Mouse (Mus musculus) left cerebral cortex, postnatal 10 days (tissue): ENCODE measurements at regions not wholly inside any gene's neighbourhood (a gene's known extent, or its start where the extent isn't known, plus 50 kb on each side); places are given as distances from the start of the nearest gene placed in this dataset.

Experiments used
- DNase-seq, 2 experiments: peaks; one replicate each; pipeline ENCODE4 v3.0.0; 2021 to 2022; ENCODE audit warnings: low spot score in 2 of 2, mixed read lengths in 1 of 2; ENCODE audit errors: extremely low spot score in 1 of 2
- intact Hi-C: fragments of 180-260 bp; cut with DNase I; formaldehyde crosslinking; loops from one replicate; pipeline ENCODE4 v1.15.1; 2025

DNA sequence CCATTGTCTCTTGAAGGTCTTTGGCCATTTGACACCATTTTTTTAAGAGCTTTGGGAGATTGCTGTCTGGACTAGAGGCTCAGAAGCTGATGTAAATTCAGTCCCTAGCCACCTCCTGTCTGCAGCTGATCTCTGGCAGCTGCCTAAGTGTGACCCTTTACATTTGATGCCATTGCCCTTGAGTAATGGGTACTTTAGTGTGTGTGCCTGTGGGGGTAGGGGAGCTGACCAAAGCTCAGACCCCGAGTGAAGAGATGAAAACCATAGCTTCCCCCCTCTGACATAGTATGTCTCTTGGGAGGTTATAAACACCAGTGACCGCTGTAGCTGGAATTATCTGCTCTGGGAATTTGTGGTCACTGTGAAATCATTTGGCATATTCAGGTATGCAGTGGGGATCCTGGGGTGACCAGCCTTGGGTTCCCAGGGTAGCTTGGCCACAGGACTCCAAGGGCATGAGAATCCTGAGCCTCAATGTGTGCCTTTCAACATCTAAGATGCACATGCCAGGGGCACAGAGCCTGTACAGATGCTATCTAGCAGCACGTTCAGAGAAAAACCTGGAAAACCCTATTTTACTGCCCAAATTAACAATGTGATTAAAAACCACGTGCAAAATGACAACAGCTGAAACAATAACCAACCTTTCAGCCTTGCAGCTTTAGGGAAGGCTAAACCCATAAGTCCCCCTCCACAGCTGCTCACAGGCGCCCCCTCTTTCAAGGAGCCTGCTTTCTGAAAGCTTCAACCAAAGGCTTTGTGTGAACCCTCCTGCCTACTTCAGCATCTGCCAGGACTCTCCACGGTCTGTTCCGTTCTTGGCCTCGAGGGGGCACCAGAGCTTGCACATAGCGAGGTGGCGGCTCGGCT, 171.9 kb upstream of the 9630041A04Rik start:
- DNase-seq, result peak; percentile 90 to 92
- intact Hi-C loops, result loop anchor here (2.0 to 10.0 kb wide), 5 partner anchors 155 to 855 kb away; partner anchors contain the start of gene Ephb1

DNA sequence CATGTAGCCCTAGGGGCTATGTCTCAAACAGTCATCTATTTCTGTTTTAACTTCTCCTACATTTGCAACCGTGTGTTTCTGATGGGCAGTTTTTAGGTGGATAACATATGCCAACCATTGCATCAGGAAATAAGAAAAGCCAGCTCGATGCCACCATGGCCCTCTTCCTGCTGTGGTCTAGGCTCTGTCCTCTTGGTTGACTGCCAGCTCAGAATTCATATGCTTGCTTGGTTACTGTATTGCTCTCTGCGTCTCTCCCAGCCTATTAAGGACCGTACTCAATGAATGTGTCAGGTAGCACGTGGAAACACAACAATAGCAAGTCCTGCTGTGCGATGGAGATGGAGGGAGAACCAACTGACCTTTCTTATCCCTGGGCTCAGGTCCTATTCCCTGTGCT, 174.4 kb upstream of the 9630041A04Rik start:
- intact Hi-C loops, result loop anchor here (10.0 kb wide), 2 partner anchors 318 to 858 kb away; no protein-coding TSS in a partner anchor
- DNase-seq, result no peak

DNA sequence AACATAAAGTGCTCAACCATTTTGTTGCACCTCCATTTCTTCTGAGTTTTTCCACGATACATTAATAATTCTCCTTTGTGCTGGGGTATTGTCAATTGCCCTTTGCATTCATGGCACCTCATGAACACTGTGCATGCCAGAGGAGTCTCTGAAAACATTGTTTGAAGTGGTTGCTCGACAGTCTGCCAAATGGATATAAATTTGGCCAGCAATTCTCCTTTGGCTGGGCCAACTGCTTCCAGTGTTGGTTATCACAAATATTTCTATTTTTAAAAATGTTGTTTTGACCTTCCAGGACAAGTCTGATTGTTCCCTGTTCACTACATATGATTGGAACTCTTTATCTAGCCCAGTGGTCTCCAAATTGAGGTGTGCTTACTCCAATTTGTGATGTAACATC, 184.1 kb upstream of the 9630041A04Rik start:
- intact Hi-C loops, result no loop called here

GRCm38 (mm10) chr9:101670111-101670510, 191.5 kb upstream of the 9630041A04Rik start:
- DNase-seq, result no peak
- intact Hi-C loops, result no loop called here

More for the DNA sequence above, 184.1 kb upstream of the 9630041A04Rik start:
- no peak for DNase-seq

DNA sequence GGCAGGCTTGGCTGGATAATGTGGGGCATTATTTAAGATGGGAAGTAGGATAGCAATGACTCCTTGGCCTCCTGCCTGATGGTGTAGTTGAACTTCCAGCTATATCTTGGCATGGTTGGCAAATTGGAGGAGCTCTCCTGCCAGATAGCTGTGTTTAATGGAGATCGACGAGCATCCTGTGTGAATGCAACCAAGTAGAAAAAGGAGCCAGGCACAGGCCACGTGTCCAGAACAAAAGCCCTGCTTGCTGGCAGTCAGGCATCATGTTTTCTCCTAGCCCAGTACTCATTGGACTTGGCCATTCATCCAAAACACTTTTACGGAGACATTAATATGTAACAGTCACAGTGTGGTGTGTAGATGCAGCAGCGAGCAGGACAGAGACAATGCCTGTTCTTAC, 211.8 kb upstream of the 9630041A04Rik start:
- intact Hi-C loops, result no loop called here
- peak in 1 of 2 experiments; percentile 6 for DNase-seq

GRCm38 (mm10) chr9:101641524-101641923, 220.1 kb upstream of the 9630041A04Rik start:
- intact Hi-C loops, result no loop called here
- DNase-seq, result no peak

DNA sequence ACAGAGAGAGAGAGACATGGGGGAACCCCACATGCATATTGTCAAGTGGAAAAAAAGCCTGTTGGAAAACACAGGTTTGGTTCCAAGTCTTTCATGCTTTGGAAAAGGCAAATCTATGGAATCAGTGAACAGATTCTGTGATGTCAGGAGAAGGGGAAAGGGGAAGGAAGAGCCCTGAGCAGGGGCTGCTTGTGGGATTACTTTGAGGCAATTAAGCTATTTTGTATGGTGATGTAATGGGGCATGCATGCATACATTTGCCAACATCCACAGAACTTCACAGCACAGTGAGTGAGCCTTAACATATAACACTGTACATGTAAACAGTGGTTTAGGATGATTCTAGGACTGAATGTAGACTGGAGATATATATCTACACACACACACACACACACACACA, 221.0 kb upstream of the 9630041A04Rik start:
- intact Hi-C loops, result no loop called here

DNA sequence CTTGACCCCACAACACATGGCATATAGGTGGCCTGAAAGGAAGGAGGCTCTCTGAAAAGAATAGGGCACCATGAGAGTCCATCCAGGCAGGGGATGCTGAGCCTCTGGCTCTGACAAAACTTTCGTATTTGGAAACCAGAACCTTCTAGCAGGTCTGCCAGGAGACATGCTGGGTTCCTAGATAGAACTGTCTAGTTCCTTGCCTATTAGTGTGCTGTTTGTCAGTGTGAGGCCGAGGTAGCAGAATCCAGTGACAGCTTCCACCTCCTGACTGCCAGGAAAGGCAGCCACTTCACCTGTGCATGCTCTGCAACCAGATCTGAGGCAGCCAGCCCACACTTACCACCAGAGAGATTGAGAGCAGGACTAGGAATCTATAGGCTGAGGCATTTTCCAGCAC, 245.4 kb upstream of the 9630041A04Rik start:
- no peak for DNase-seq
- intact Hi-C loops, result no loop called here

More for the DNA sequence above, 221.0 kb upstream of the 9630041A04Rik start:
- no peak for DNase-seq

GRCm38 (mm10) chr9:101615176-101615575, 246.5 kb upstream of the 9630041A04Rik start:
- DNase-seq, result no peak
- intact Hi-C loops, result no loop called here

DNA sequence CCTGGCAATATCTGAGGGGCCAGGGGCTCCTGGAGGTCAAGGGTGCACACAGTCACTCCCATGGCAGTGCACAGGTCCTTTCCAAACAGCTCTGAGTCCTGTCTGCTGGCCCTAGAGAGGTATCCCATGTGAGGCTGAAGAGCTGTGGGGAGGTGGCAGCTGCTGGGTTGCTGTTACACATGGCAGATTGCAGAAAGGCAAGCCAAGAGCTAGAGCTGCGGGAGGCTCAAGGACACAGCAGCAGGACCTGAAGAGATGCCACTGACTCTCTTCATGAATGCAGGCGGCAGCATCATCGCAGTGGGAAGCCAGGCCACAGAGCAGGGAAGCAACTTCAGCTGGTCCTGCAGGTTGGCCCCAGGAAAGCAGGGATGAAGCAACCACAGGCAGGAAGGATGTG, 247.7 kb upstream of the 9630041A04Rik start:
- DNase-seq, result no peak
- intact Hi-C loops, result no loop called here

GRCm38 (mm10) chr9:101613471-101613870, 248.2 kb upstream of the 9630041A04Rik start:
- intact Hi-C loops, result no loop called here
- no peak for DNase-seq

- DNase-seq, result no peak
- intact Hi-C loops, result no loop called here
Observed at GRCm38 (mm10) chr9:101612971-101613370, 248.7 kb upstream of the 9630041A04Rik start.

- DNase-seq, result no peak
- intact Hi-C loops, result no loop called here
Observed at GRCm38 (mm10) chr9:101612571-101612970, 249.1 kb upstream of the 9630041A04Rik start.

DNA sequence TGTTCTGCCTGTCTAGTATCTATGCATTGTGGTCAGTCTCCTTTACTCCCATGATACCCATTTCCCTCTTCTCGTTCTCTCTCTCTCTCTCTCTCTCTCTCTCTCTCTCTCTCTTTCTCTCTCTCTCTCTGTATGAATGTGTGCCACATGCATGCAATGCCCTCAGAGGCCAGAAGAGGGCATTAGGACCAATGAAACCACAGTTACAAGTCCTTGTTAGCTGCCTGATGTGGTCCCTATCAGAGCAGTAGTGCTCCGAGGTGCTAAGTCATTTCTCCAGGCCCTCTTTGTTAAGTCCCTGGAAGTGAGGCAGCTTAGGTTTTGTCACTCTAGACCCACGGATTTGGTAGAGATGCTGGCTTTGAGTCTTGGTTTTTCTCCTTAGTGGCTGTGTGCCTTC, 250.2 kb upstream of the 9630041A04Rik start:
- intact Hi-C loops, result no loop called here
- no peak for DNase-seq

- DNase-seq, result no peak
- intact Hi-C loops, result no loop called here
Observed at GRCm38 (mm10) chr9:101610806-101611443, 250.7 kb upstream of the 9630041A04Rik start.

GRCm38 (mm10) chr9:101610338-101610737, 251.3 kb upstream of the 9630041A04Rik start:
- no peak for DNase-seq
- intact Hi-C loops, result no loop called here

GRCm38 (mm10) chr9:101602799-101603198, 258.8 kb upstream of the 9630041A04Rik start:
- no peak for DNase-seq
- intact Hi-C loops, result no loop called here

GRCm38 (mm10) chr9:101596898-101597297, 264.7 kb upstream of the 9630041A04Rik start:
- intact Hi-C loops, result no loop called here
- DNase-seq, result no peak

- intact Hi-C loops, result no loop called here
- DNase-seq, result no peak
Observed at GRCm38 (mm10) chr9:101595101-101595650, 266.5 kb upstream of the 9630041A04Rik start.

DNA sequence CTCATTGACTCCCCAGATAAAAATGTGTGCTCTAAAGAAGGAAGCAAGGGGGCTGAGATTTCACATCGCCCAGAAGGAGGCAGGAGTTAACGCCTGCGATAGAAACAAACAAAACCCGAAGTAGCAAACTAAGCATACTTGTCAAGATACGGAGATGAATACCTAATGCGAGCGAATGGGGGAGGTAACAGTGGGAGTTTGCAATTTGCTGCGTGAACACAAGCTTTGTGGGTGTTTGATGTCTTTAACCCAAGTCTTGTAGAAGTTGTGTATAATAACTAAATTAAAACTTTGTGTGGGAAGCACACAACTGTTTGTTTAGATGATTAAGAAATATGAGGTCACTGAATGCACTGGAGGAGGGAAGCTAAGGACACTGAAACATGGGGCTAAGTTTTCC, 269.0 kb upstream of the 9630041A04Rik start:
- DNase-seq, result peak in 1 of 2 experiments; percentile 15
- intact Hi-C loops, result no loop called here
